Mouse (Mus musculus): Measurements from ENCODE around the gene Sh3glb2.

GRCm38 (mm10) chr2:30407221-30407620 is 48.1 kb upstream of the Sh3glb2 start:
- TF ChIP-seq CTCF (IDR thresholded peaks at IDR 0.05; ENCODE audit: borderline replicate concordance, control insufficient read depth, extremely low read depth, insufficient read depth, low read length, poor library complexity) (no peak), POLR2A (IDR thresholded peaks at IDR 0.05; ENCODE audit: control insufficient read depth, extremely low read depth, insufficient read depth, low read length, poor library complexity) (no peak)
